Comparison of ENCODE assay signal across 8 mouse cellular contexts in genomic region chr6:114893427-114894209, GRCm38 (mm10).
DNase-seq lines count a peak whose midpoint lies in the region; ATAC-seq and TF ChIP-seq lines count a peak whose summit lies in the region.

No protein-coding gene starts in this region.

- H3K27ac ChIP-seq in heart, embryonic 13.5 days (replicated peaks): peak overlapping the region; percentile 82
- peak overlapping the region; percentile 84 for H3K27ac ChIP-seq in thymus, adult 2 months (ENCODE audit: control insufficient read depth, insufficient read depth, low read length)

- no peaks in the 10 kb centered on the region for H3K27me3 ChIP-seq in heart, embryonic 13.5 days (replicated peaks)
- no peaks in the 10 kb centered on the region for H3K27me3 ChIP-seq in thymus, adult 2 months (ENCODE audit: control insufficient read depth, insufficient read depth, low read length)

- peaks cover 89% of the 10 kb centered on the region for H3K4me1 ChIP-seq in heart, embryonic 13.5 days
- H3K4me1 ChIP-seq in thymus, adult 2 months (replicated peaks; ENCODE audit: control insufficient read depth, insufficient read depth, low read length): peaks cover 49% of the 10 kb centered on the region

- no peak for TF ChIP-seq CTCF in thymus, adult 2 months (IDR thresholded peaks at IDR 0.05; ENCODE audit: borderline replicate concordance, control insufficient read depth, extremely low read depth, insufficient read depth, low read length, poor library complexity)

- 53% methylated on average over 20 of the region's 20 CpGs for WGBS in heart, embryonic 13.5 days
- 13% methylated on average over 20 of the region's 20 CpGs for WGBS in thymus, adult 2 months

- peak overlapping the region; percentile 9; the same call in 1 of the 2 replicates for H3K4me2 ChIP-seq in heart, embryonic 13.5 days

- peak overlapping the region; percentile 64 for H3K9ac ChIP-seq in heart, embryonic 13.5 days

- H3K4me3 ChIP-seq in heart, embryonic 13.5 days: no peak overlapping the region
- no peak overlapping the region for H3K4me3 ChIP-seq in thymus, adult 2 months (ENCODE audit: control insufficient read depth, insufficient read depth, low read length)

- no peak for ATAC-seq in heart, embryonic 13.5 days (ENCODE audit: extremely low read depth, insufficient number of reproducible peaks, low FRiP score, low TSS enrichment)
- ATAC-seq in megakaryocyte-erythroid progenitor cell, adult 5-6 weeks (replicated peaks; ENCODE audit: low FRiP score, low TSS enrichment, poor library complexity, severe bottlenecking): peak; percentile 76

- H3K36me3 ChIP-seq in heart, embryonic 13.5 days: peaks cover 40% of the 10 kb centered on the region
- peaks cover 9% of the 10 kb centered on the region for H3K36me3 ChIP-seq in thymus, adult 2 months (ENCODE audit: control insufficient read depth, insufficient read depth, low read length)

- no peaks in the 10 kb centered on the region for H3K9me3 ChIP-seq in heart, embryonic 13.5 days

- intact Hi-C loops in left cerebral cortex, postnatal 36 days (cut with DNase I): no loop called here

- peak; percentile 76 for DNase-seq in ovary, adult 18-20 months (ENCODE audit: low spot score)
- no peak for DNase-seq in ovary, postnatal 10 days (ENCODE audit: low spot score)
- peak; percentile 74 for DNase-seq in brain, adult 2 months (ENCODE audit: low read depth, low spot score)
- DNase-seq in left cerebral cortex, postnatal 36 days (ENCODE audit: low spot score in 2 of 2): peak; percentile 41 to 53
- peak; percentile 58 for DNase-seq in thymus, adult 2 months
- no peak for DNase-seq in embryo, embryonic 9.5 days (ENCODE audit: extremely low spot score)

- TF ChIP-seq POLR2A in thymus, adult 2 months (IDR thresholded peaks at IDR 0.05; ENCODE audit: control insufficient read depth, extremely low read depth, insufficient read depth, low read length, poor library complexity): no peak

Comparison
In these comparisons a context has a peak if more than half of its experiments do, and no peak if none do; other contexts are left out.
1. DNase-seq: peak in ovary, adult 18-20 months (single experiment), brain, adult 2 months (single experiment), left cerebral cortex, postnatal 36 days (2 of 2) and thymus, adult 2 months (single experiment); none in ovary, postnatal 10 days (single experiment) and embryo, embryonic 9.5 days (single experiment).